Mouse (Mus musculus) gastrocnemius, postnatal 4 days (tissue): ENCODE measurements around the gene Fgfr4. TPM values are rescaled to one million over a fixed set of nuclear protein-coding genes. Genes with fewer than 3 reads are reported as not detected.
"Not testable (repeated sequence)": the region's sequence is repeated elsewhere in the genome, so short reads cannot be mapped to it uniquely, and the experiment has no call there.

Experiments
- DNase-seq, 2 experiments: peaks; one replicate each; pipeline ENCODE4 v3.0.0; 2021 to 2022; ENCODE audit warnings: low spot score in 2 of 2, mixed read lengths in 2 of 2
- total RNA-seq, 2 experiments: library from RNA; stranded (reverse); gene quantifications; 2 replicates each; pipeline ENCODE4 v1.2.3; 2021

Gene Fgfr4
- total RNA-seq, 2 experiments from 2014 or later, result 46.1 to 46.6 TPM

- peak in 1 of 2 experiments; percentile 75 for DNase-seq
Observed at GRCm38 (mm10) chr13:55171517-55172335, 19.3 kb downstream of the Fgfr4 start.

- no peak for DNase-seq
Observed at GRCm38 (mm10) chr13:55172336-55172770, 19.9 kb downstream of the Fgfr4 start.

GRCm38 (mm10) chr13:55174347-55174746 lies 21.9 kb downstream of the Fgfr4 start:
- no peak for DNase-seq

- DNase-seq, result no peak
Observed at GRCm38 (mm10) chr13:55176265-55176664, 23.8 kb downstream of the Fgfr4 start.

GRCm38 (mm10) chr13:55177903-55178496 lies 25.6 kb downstream of the Fgfr4 start:
- DNase-seq, result peak in 1 of 2 experiments; percentile 57

- peak in 1 of 2 experiments; percentile 68 for DNase-seq
Observed at GRCm38 (mm10) chr13:55178556-55178955, 26.1 kb downstream of the Fgfr4 start.

- DNase-seq, result no peak
Observed at GRCm38 (mm10) chr13:55179591-55179990, 27.2 kb downstream of the Fgfr4 start.

- DNase-seq, result no peak
Observed at GRCm38 (mm10) chr13:55181786-55182172, 29.3 kb downstream of the Fgfr4 start.

- DNase-seq, result peak in 1 of 2 experiments; percentile 73
Observed at GRCm38 (mm10) chr13:55182173-55182894, 29.9 kb downstream of the Fgfr4 start.

- DNase-seq, result no peak
Observed at GRCm38 (mm10) chr13:55183382-55183781, 30.9 kb downstream of the Fgfr4 start.

GRCm38 (mm10) chr13:55187062-55187461 lies 34.6 kb downstream of the Fgfr4 start:
- not testable (repeated sequence) for DNase-seq

- DNase-seq, result no peak
Observed at GRCm38 (mm10) chr13:55189531-55190107, 37.2 kb downstream of the Fgfr4 start.

- DNase-seq, result peak; percentile 91 to 93
Observed at GRCm38 (mm10) chr13:55190121-55190868, 37.9 kb downstream of the Fgfr4 start.

- no peak for DNase-seq
Observed at GRCm38 (mm10) chr13:55191535-55191934, 39.1 kb downstream of the Fgfr4 start.

GRCm38 (mm10) chr13:55202758-55203157 lies 50.3 kb downstream of the Fgfr4 start:
- DNase-seq, result not testable (repeated sequence)

- DNase-seq, result no peak
Observed at GRCm38 (mm10) chr13:55203740-55204139, 51.3 kb downstream of the Fgfr4 start.

- DNase-seq, result no peak
Observed at GRCm38 (mm10) chr13:55204667-55205389, 52.4 kb downstream of the Fgfr4 start.

GRCm38 (mm10) chr13:55205448-55206205 lies 53.2 kb downstream of the Fgfr4 start:
- no peak for DNase-seq
